Mouse (Mus musculus): ENCODE data around the gene Dhx40.
A peak's percentile ranks its signal among the peaks of the same experiment; 100 is the strongest.
"Not testable (repeated sequence)": the region's sequence is repeated elsewhere in the genome, so short reads cannot be mapped to it uniquely, and the experiment has no call there.

The Dhx40 gene

GRCm38 (mm10) chr11:86751010-86751409 lies 56.5 kb downstream of the Dhx40 start:
- no peak for DNase-seq (ENCODE audit: low spot score in 2 of 2)

GRCm38 (mm10) chr11:86749776-86750423 lies 57.6 kb downstream of the Dhx40 start:
- DNase-seq (ENCODE audit: low spot score in 2 of 2): no peak

GRCm38 (mm10) chr11:86745634-86746404 lies 61.7 kb downstream of the Dhx40 start:
- DNase-seq (ENCODE audit: low spot score in 2 of 2): no peak

GRCm38 (mm10) chr11:86742605-86743004 lies 64.9 kb downstream of the Dhx40 start:
- peak; percentile 52 to 76 for DNase-seq (ENCODE audit: low spot score in 2 of 2)

GRCm38 (mm10) chr11:86741505-86741904 lies 66.0 kb downstream of the Dhx40 start:
- DNase-seq (ENCODE audit: low spot score in 2 of 2): no peak

- no peak for DNase-seq (ENCODE audit: low spot score in 2 of 2)
These were observed 68.1 kb downstream of the Dhx40 start for GRCm38 (mm10) chr11:86739470-86739869.

GRCm38 (mm10) chr11:86738956-86739355 lies 68.6 kb downstream of the Dhx40 start:
- peak in 1 of 2 experiments; percentile 45 for DNase-seq (ENCODE audit: low spot score in 2 of 2)

- DNase-seq (ENCODE audit: low spot score in 2 of 2): not testable (repeated sequence)
These were observed 69.2 kb downstream of the Dhx40 start for GRCm38 (mm10) chr11:86738308-86738707.

GRCm38 (mm10) chr11:86737301-86738000 lies 70.1 kb downstream of the Dhx40 start:
- peak; percentile 67 to 77 for DNase-seq (ENCODE audit: low spot score in 2 of 2)

- no peak for DNase-seq (ENCODE audit: low spot score in 2 of 2)
These were observed 72.6 kb downstream of the Dhx40 start for GRCm38 (mm10) chr11:86734993-86735392.

GRCm38 (mm10) chr11:86734241-86734939 lies 73.2 kb downstream of the Dhx40 start:
- no peak for DNase-seq (ENCODE audit: low spot score in 2 of 2)

- DNase-seq (ENCODE audit: low spot score in 2 of 2): no peak
These were observed 76.1 kb downstream of the Dhx40 start for GRCm38 (mm10) chr11:86731443-86731842.

- no peak for DNase-seq (ENCODE audit: low spot score in 2 of 2)
These were observed 81.9 kb downstream of the Dhx40 start for GRCm38 (mm10) chr11:86725607-86726006.

- DNase-seq (ENCODE audit: low spot score in 2 of 2): no peak
These were observed 82.6 kb downstream of the Dhx40 start for GRCm38 (mm10) chr11:86724982-86725381.

GRCm38 (mm10) chr11:86724004-86724403 lies 83.5 kb downstream of the Dhx40 start:
- no peak for DNase-seq (ENCODE audit: low spot score in 2 of 2)

- peak; percentile 62 to 68 for DNase-seq (ENCODE audit: low spot score in 2 of 2)
These were observed 88.2 kb downstream of the Dhx40 start for GRCm38 (mm10) chr11:86719390-86719789.

Measured in spleen, postnatal 36 days (tissue).